Mouse (Mus musculus) spleen, adult 2 months (tissue): ENCODE measurements at regions not wholly inside any gene's neighbourhood (a gene's known extent, or its start where the extent isn't known, plus 50 kb on each side); places are given as distances from the start of the nearest gene placed in this dataset.

Experiments used
- CTCF ChIP-seq: fragments of 200-500 bp; IDR thresholded peaks from 2 replicates; pipeline ENCODE4 v1.5.1; 2011; ENCODE audit warnings: mild to moderate bottlenecking, inconsistent platforms; ENCODE audit not compliant: insufficient read depth, insufficient read length, insufficient replicate concordance; ENCODE audit errors: extremely low read depth
- POLR2A ChIP-seq: fragments of 200-500 bp; IDR thresholded peaks from 2 replicates; pipeline ENCODE4 v1.6.1; 2011; ENCODE audit warnings: low read depth, low read length, inconsistent platforms

DNA sequence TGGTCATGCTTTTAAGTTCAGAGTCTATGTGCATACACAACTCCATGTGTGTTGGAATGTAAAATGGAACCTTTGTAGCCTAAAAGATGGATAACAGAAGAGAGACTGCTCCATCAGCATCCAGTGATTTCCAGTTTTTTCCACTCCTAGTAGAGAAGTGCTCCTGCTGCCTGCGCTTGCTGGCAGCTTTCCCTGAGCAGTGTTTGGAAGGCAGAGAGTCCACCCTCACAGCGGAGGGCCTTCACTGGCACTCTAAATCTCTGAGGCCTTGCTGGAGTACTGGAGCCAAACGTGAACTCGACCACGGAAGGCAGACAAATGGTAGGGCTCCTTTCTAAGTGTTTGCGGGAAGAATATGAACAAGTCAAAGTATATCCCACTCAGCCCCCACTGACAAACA, 108.0 kb upstream of the Ank start:
- TF ChIP-seq CTCF (no peak), POLR2A (no peak)
